Mouse (Mus musculus) spleen, postnatal 4 days (tissue): ENCODE results near the gene Ccnjl.
A peak's percentile ranks its signal among the peaks of the same experiment; 100 is the strongest.

ENCODE experiments used
- DNase-seq, 2 experiments: peaks; one replicate each; pipeline ENCODE4 v3.0.0; 2022; ENCODE audit warnings: low spot score in 2 of 2

The Ccnjl gene

GRCm38 (mm10) chr11:43528683-43529499, at the start of gene Ccnjl:
Ccnjl (plus strand) TSS chr11:43528784.
- DNase-seq, result peak; percentile 21 to 71

GRCm38 (mm10) chr11:43479376-43479775, 49.2 kb upstream of the Ccnjl start:
- DNase-seq, result peak in 1 of 2 experiments; percentile 4

- DNase-seq, result peak in 1 of 2 experiments; percentile 9
These were observed 48.0 kb upstream of the Ccnjl start for GRCm38 (mm10) chr11:43480561-43480960.

GRCm38 (mm10) chr11:43481672-43482522, 46.7 kb upstream of the Ccnjl start:
- DNase-seq, result no peak

GRCm38 (mm10) chr11:43483122-43483792, 45.3 kb upstream of the Ccnjl start:
- no peak for DNase-seq

GRCm38 (mm10) chr11:43484057-43484456, 44.5 kb upstream of the Ccnjl start:
- no peak for DNase-seq

GRCm38 (mm10) chr11:43484652-43485051, 43.9 kb upstream of the Ccnjl start:
- no peak for DNase-seq

- no peak for DNase-seq
These were observed 42.7 kb upstream of the Ccnjl start for GRCm38 (mm10) chr11:43485855-43486254.

GRCm38 (mm10) chr11:43492663-43493062, 35.9 kb upstream of the Ccnjl start:
- DNase-seq, result peak; percentile 68 to 88

GRCm38 (mm10) chr11:43493815-43494409, 34.7 kb upstream of the Ccnjl start:
- peak; percentile 46 to 82 for DNase-seq

GRCm38 (mm10) chr11:43495037-43495436, 33.5 kb upstream of the Ccnjl start:
- no peak for DNase-seq

GRCm38 (mm10) chr11:43495532-43495931, 33.1 kb upstream of the Ccnjl start:
- DNase-seq, result no peak

GRCm38 (mm10) chr11:43501256-43501655, 27.3 kb upstream of the Ccnjl start:
- no peak for DNase-seq

GRCm38 (mm10) chr11:43505188-43505587, 23.4 kb upstream of the Ccnjl start:
- DNase-seq, result no peak

- no peak for DNase-seq
These were observed 20.6 kb upstream of the Ccnjl start for GRCm38 (mm10) chr11:43507976-43508375.

- DNase-seq, result no peak
These were observed 18.7 kb upstream of the Ccnjl start for GRCm38 (mm10) chr11:43509878-43510277.

- DNase-seq, result no peak
These were observed 15.9 kb upstream of the Ccnjl start for GRCm38 (mm10) chr11:43512661-43513190.

GRCm38 (mm10) chr11:43516344-43517021, 12.1 kb upstream of the Ccnjl start:
- peak in 1 of 2 experiments; percentile 72 for DNase-seq

GRCm38 (mm10) chr11:43517641-43518040, 10.9 kb upstream of the Ccnjl start:
- DNase-seq, result no peak

GRCm38 (mm10) chr11:43518086-43518485, 10.5 kb upstream of the Ccnjl start:
- DNase-seq, result no peak

- DNase-seq, result no peak
These were observed 9.8 kb upstream of the Ccnjl start for GRCm38 (mm10) chr11:43518821-43519220.
